Mouse (Mus musculus): ENCODE measurements around the gene Bard1. TPM values are rescaled to one million over a fixed set of nuclear protein-coding genes. Genes with fewer than 3 reads are reported as not detected.

Bard1 gene
- polyA plus RNA-seq, 1 experiment from 2014 or later: 1.8 TPM

GRCm38 (mm10) chr1:71063885-71064492, 39.0 kb downstream of the Bard1 start:
- Histone ChIP-seq H3K4me1 (ENCODE audit: control insufficient read depth, low read depth, low read length) (no peaks in the 10 kb centered on the region), H3K9me3 (replicated peaks; ENCODE audit: control insufficient read depth, low read length) (no peaks in the 10 kb centered on the region), H3K4me3 (ENCODE audit: low read depth, low read length) (no peak overlapping the region), H3K4me2 (ENCODE audit: low read depth, low read length) (no peak overlapping the region), H3K27ac (ENCODE audit: low read length) (no peak overlapping the region), H3K36me3 (ENCODE audit: control insufficient read depth, insufficient read depth) (peaks cover 14% of the 10 kb centered on the region), H3K27me3 (ENCODE audit: control insufficient read depth, insufficient read depth, low read depth, low read length) (no peaks in the 10 kb centered on the region), H3K9ac (ENCODE audit: low read depth, low read length) (no peak overlapping the region)
- 92% methylated on average over 16 of the region's 16 CpGs for WGBS (ENCODE audit: insufficient replicate concordance)
- no peak for ATAC-seq (ENCODE audit: low read depth)

GRCm38 (mm10) chr1:71056143-71056542, 46.8 kb downstream of the Bard1 start:
- Histone ChIP-seq H3K27ac (ENCODE audit: low read length) (no peak overlapping the region), H3K9ac (ENCODE audit: low read depth, low read length) (no peak overlapping the region), H3K36me3 (ENCODE audit: control insufficient read depth, insufficient read depth) (peaks cover 11% of the 10 kb centered on the region), H3K4me3 (ENCODE audit: low read depth, low read length) (no peak overlapping the region), H3K9me3 (replicated peaks; ENCODE audit: control insufficient read depth, low read length) (no peaks in the 10 kb centered on the region), H3K4me2 (ENCODE audit: low read depth, low read length) (no peak overlapping the region), H3K27me3 (ENCODE audit: control insufficient read depth, insufficient read depth, low read depth, low read length) (no peaks in the 10 kb centered on the region), H3K4me1 (ENCODE audit: control insufficient read depth, low read depth, low read length) (peaks cover 2% of the 10 kb centered on the region; the same call in 1 of the 2 replicates)
- no peak for ATAC-seq (ENCODE audit: low read depth)
- WGBS (ENCODE audit: insufficient replicate concordance): 49% methylated on average over 4 of the region's 4 CpGs

- no peaks in the 10 kb centered on the region for H3K9me3 ChIP-seq (replicated peaks; ENCODE audit: control insufficient read depth, low read length)
- no peak overlapping the region for H3K4me2 ChIP-seq (ENCODE audit: low read depth, low read length)
- H3K36me3 ChIP-seq (ENCODE audit: control insufficient read depth, insufficient read depth): peaks cover 11% of the 10 kb centered on the region
- WGBS (ENCODE audit: insufficient replicate concordance): 86% methylated on average over 1 of the region's 1 CpGs
- peaks cover 2% of the 10 kb centered on the region; the same call in 1 of the 2 replicates for H3K4me1 ChIP-seq (ENCODE audit: control insufficient read depth, low read depth, low read length)
- no peak overlapping the region for H3K4me3 ChIP-seq (ENCODE audit: low read depth, low read length)
- no peak overlapping the region for H3K27ac ChIP-seq (ENCODE audit: low read length)
- no peak for ATAC-seq (ENCODE audit: low read depth)
- no peaks in the 10 kb centered on the region for H3K27me3 ChIP-seq (ENCODE audit: control insufficient read depth, insufficient read depth, low read depth, low read length)
- H3K9ac ChIP-seq (ENCODE audit: low read depth, low read length): no peak overlapping the region
These were observed 47.5 kb downstream of the Bard1 start for GRCm38 (mm10) chr1:71055454-71055853.

DNA sequence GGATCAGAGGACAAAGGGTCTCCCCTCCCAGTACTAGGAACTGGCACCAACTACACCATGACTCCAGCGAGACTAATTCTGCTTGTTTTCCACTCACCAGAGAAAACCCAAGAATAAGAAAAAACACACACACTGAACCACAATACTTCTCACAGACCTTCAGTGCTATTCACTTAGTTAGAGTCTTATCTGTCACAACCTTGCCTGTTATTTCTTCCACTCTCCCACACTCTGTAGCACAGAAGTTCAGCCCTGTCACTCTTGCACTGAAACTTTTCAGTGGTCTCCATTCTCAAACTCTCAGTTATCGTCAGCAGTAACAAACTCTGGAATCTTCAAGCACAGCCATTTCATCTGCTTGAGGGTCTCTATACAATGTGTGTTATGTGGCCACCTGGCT, 50.2 kb downstream of the Bard1 start:
- Histone ChIP-seq H3K9me3 (replicated peaks; ENCODE audit: control insufficient read depth, low read length) (no peaks in the 10 kb centered on the region), H3K27ac (ENCODE audit: low read length) (no peak overlapping the region), H3K36me3 (ENCODE audit: control insufficient read depth, insufficient read depth) (peaks cover 10% of the 10 kb centered on the region), H3K9ac (ENCODE audit: low read depth, low read length) (no peak overlapping the region), H3K4me2 (ENCODE audit: low read depth, low read length) (no peak overlapping the region), H3K4me3 (ENCODE audit: low read depth, low read length) (no peak overlapping the region), H3K27me3 (ENCODE audit: control insufficient read depth, insufficient read depth, low read depth, low read length) (no peaks in the 10 kb centered on the region), H3K4me1 (ENCODE audit: control insufficient read depth, low read depth, low read length) (peaks cover 2% of the 10 kb centered on the region; the same call in 1 of the 2 replicates)
- WGBS (ENCODE audit: insufficient replicate concordance): 52% methylated on average over 2 of the region's 2 CpGs
- ATAC-seq (ENCODE audit: low read depth): no peak

DNA sequence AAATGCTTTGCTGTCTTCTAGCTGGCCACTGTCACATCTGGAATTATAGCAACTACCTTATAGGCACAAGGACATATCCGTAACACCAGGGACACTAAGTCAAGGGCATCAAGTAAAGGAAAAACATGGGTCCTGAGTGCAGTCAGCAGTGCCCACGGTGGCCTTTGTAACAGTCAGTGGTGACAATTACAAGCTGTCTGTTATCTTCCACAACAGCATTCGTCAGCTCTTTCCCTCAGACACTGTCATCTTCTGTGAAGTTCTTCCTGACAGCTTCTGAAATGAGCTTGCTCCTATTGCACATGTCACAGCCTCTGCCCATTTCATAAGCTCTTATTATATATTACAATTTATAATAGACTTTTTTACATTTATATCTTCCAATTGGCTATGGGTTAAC, 50.7 kb downstream of the Bard1 start:
- Histone ChIP-seq H3K4me2 (ENCODE audit: low read depth, low read length) (no peak overlapping the region), H3K9ac (ENCODE audit: low read depth, low read length) (no peak overlapping the region), H3K4me3 (ENCODE audit: low read depth, low read length) (no peak overlapping the region), H3K27ac (ENCODE audit: low read length) (no peak overlapping the region), H3K9me3 (replicated peaks; ENCODE audit: control insufficient read depth, low read length) (no peaks in the 10 kb centered on the region), H3K4me1 (ENCODE audit: control insufficient read depth, low read depth, low read length) (peaks cover 2% of the 10 kb centered on the region; the same call in 1 of the 2 replicates), H3K36me3 (ENCODE audit: control insufficient read depth, insufficient read depth) (peaks cover 13% of the 10 kb centered on the region), H3K27me3 (ENCODE audit: control insufficient read depth, insufficient read depth, low read depth, low read length) (no peaks in the 10 kb centered on the region)
- WGBS (ENCODE audit: insufficient replicate concordance): 42% methylated on average over 3 of the region's 3 CpGs
- ATAC-seq (ENCODE audit: low read depth): 0 out of 2 replicates have a peak, but pooled peaks have one; percentile 27

DNA sequence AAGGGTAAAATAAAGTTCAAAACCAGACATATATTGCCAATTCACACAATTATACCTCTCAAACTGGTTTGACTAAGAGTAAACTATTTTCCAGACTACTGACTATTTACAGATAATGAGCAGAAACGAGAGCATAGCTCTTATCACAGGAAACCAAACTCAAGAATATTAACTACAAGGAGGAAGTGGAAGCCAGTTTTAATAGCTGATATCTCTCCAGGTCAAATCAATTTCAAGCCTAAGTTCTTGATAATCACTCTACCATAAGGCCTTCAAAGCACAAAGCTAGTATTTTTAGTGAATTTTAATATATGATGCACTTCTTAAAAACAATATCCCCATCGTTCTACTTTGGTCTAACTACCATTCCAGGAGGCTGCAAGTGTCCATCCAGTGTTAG, 57.8 kb downstream of the Bard1 start:
- Histone ChIP-seq H3K4me1 (ENCODE audit: control insufficient read depth, low read depth, low read length) (peaks cover 3% of the 10 kb centered on the region; the same call in 1 of the 2 replicates), H3K9me3 (replicated peaks; ENCODE audit: control insufficient read depth, low read length) (no peaks in the 10 kb centered on the region), H3K9ac (ENCODE audit: low read depth, low read length) (no peak overlapping the region), H3K27ac (ENCODE audit: low read length) (no peak overlapping the region), H3K4me2 (ENCODE audit: low read depth, low read length) (no peak overlapping the region), H3K36me3 (ENCODE audit: control insufficient read depth, insufficient read depth) (peaks cover 7% of the 10 kb centered on the region), H3K27me3 (ENCODE audit: control insufficient read depth, insufficient read depth, low read depth, low read length) (no peaks in the 10 kb centered on the region), H3K4me3 (ENCODE audit: low read depth, low read length) (no peak overlapping the region)
- ATAC-seq (ENCODE audit: low read depth): no peak
- 31% methylated on average over 2 of the region's 2 CpGs for WGBS (ENCODE audit: insufficient replicate concordance)

- Histone ChIP-seq H3K4me2 (ENCODE audit: low read depth, low read length) (no peak overlapping the region), H3K27me3 (ENCODE audit: control insufficient read depth, insufficient read depth, low read depth, low read length) (no peaks in the 10 kb centered on the region), H3K27ac (ENCODE audit: low read length) (no peak overlapping the region), H3K4me1 (ENCODE audit: control insufficient read depth, low read depth, low read length) (peaks cover 3% of the 10 kb centered on the region; the same call in 1 of the 2 replicates), H3K9ac (ENCODE audit: low read depth, low read length) (no peak overlapping the region), H3K36me3 (ENCODE audit: control insufficient read depth, insufficient read depth) (peaks cover 7% of the 10 kb centered on the region), H3K4me3 (ENCODE audit: low read depth, low read length) (no peak overlapping the region), H3K9me3 (replicated peaks; ENCODE audit: control insufficient read depth, low read length) (no peaks in the 10 kb centered on the region)
- 92% methylated on average over 3 of the region's 3 CpGs for WGBS (ENCODE audit: insufficient replicate concordance)
- ATAC-seq (ENCODE audit: low read depth): no peak
These were observed 59.0 kb downstream of the Bard1 start for GRCm38 (mm10) chr1:71043951-71044350.

GRCm38 (mm10) chr1:71036999-71037398, 65.9 kb downstream of the Bard1 start:
- no peaks in the 10 kb centered on the region for H3K9me3 ChIP-seq (replicated peaks; ENCODE audit: control insufficient read depth, low read length)
- no peaks in the 10 kb centered on the region for H3K27me3 ChIP-seq (ENCODE audit: control insufficient read depth, insufficient read depth, low read depth, low read length)
- H3K9ac ChIP-seq (ENCODE audit: low read depth, low read length): no peak overlapping the region
- H3K4me1 ChIP-seq (ENCODE audit: control insufficient read depth, low read depth, low read length): no peaks in the 10 kb centered on the region
- peaks cover 8% of the 10 kb centered on the region; the same call in 1 of the 2 replicates for H3K36me3 ChIP-seq (ENCODE audit: control insufficient read depth, insufficient read depth)
- H3K4me3 ChIP-seq (ENCODE audit: low read depth, low read length): no peak overlapping the region
- H3K4me2 ChIP-seq (ENCODE audit: low read depth, low read length): no peak overlapping the region
- 65% methylated on average over 7 of the region's 7 CpGs for WGBS (ENCODE audit: insufficient replicate concordance)
- H3K27ac ChIP-seq (ENCODE audit: low read length): no peak overlapping the region
- ATAC-seq (ENCODE audit: low read depth): 0 out of 2 replicates have a peak, but pooled peaks have one; percentile 35

- 55% methylated on average over 1 of the region's 1 CpGs for WGBS (ENCODE audit: insufficient replicate concordance)
- no peak overlapping the region for H3K9ac ChIP-seq (ENCODE audit: low read depth, low read length)
- H3K4me2 ChIP-seq (ENCODE audit: low read depth, low read length): no peak overlapping the region
- H3K27ac ChIP-seq (ENCODE audit: low read length): no peak overlapping the region
- no peak overlapping the region for H3K4me3 ChIP-seq (ENCODE audit: low read depth, low read length)
- H3K36me3 ChIP-seq (ENCODE audit: control insufficient read depth, insufficient read depth): peaks cover 12% of the 10 kb centered on the region
- no peaks in the 10 kb centered on the region for H3K27me3 ChIP-seq (ENCODE audit: control insufficient read depth, insufficient read depth, low read depth, low read length)
- no peak for ATAC-seq (ENCODE audit: low read depth)
- H3K4me1 ChIP-seq (ENCODE audit: control insufficient read depth, low read depth, low read length): no peaks in the 10 kb centered on the region
- no peaks in the 10 kb centered on the region for H3K9me3 ChIP-seq (replicated peaks; ENCODE audit: control insufficient read depth, low read length)
These were observed 67.4 kb downstream of the Bard1 start for GRCm38 (mm10) chr1:71035565-71035964.

Measured in liver, embryonic 16.5 days (tissue).